Mouse (Mus musculus) thymus, postnatal 14 days (tissue): ENCODE data around the gene Tmprss11f.
"Not testable (repeated sequence)": the region's sequence is repeated elsewhere in the genome, so short reads cannot be mapped to it uniquely, and the experiment has no call there.

Experiments
- DNase-seq: peaks from one replicate; pipeline ENCODE4 v3.0.0; 2021

The Tmprss11f gene

DNA sequence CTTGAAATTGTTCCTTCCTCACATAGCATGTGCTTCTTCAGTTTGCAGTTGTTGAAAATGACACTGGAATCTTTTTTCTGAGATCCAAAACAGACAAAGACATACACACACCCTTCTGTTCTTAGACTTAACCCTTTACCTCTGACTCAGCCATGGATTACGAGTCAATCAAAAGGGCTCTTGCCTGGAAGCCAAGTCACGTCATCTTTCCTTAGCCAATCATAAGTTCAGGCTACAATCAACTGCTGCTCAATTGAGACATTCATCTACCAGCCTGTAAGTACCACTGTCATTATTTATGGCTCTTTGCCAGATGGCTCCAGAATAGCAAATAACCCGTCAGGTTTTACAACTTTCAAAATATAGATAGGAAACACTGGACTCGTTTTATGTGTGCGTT, at the start of gene Tmprss11f:
Gene Tmprss11f (minus strand): TSS at position 101 of the 400 bp plus-strand sequence.
- no peak for DNase-seq

DNA sequence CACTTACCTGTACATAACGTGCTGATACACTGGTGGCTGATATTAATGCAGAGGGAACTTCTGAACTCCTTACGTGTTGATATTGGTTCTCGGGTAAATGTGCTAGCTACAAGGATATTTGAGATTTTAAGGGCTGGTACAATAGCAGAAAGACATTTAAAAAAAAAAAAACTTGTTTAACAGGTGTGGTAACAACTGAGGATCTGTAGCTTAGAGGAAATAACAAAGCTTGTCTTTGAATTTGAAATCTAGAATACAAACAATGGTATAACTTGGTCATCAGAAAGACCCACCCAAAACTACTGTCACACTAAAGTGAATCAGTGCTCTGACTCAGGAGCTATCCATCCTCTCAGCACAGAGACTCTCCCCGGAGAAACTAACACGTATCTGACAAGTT, 44.0 kb upstream of the Tmprss11f start, which contains the start of gene Tmprss11b:
Gene Tmprss11b (minus strand): TSS at position 101 of the 400 bp plus-strand sequence.
- no peak for DNase-seq

DNA sequence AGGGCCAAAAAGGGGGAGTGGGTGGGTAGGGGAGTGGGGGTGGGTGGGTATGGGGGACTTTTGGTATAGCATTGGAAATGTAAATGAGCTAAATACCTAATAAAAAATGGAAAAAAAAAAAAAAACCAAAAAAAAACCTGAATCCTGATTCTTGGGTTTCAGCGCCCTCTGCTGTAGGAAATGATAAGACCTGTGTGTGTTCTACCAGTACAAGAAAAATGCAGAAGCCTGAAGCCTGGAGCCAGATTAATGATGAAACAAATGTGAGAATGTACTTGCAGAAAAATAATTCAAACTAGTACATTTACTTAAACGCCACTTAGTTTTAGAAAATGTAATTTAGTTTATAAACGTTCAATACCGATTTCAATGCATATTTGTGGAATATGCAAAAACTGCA, 17.0 kb upstream of the Tmprss11f start:
- not testable (repeated sequence) for DNase-seq

DNA sequence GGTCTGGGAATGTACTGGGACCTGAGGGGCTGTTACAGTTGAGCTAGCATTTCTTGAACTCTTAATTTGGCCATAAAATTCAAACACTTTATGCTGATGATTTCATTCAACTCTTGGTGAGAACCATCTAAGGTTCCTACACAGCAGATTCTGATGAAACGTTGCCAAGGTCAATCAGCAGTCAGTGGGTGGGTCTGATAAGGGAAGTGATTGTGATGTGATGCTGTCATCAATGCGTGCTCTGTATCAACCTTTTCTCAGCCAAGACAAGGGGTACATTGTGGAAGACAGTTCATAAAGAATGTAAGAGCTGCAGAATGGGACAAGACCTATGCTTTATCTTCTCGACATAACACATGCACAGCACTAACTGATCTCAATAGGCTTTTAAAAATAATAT, 8.6 kb upstream of the Tmprss11f start:
- DNase-seq, result no peak

DNA sequence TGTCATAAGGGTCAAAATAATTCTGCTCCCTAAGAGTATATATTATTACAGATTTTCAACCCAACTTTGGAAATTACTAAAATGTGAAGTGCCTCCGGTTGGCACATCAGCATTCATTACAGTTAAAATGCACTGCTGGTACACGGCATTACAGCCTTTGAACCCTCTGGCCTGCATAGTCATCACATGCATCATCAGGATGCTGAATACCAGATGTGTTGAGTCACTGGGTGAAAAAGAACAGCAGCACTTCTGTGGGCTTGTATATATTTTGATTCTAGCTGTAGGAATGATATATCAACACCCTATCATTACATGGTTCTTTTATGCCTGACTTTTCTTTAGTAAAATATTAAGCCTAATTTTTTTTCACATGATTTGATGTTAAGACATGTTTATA, 1.5 kb downstream of the Tmprss11f start:
- DNase-seq, result no peak

DNA sequence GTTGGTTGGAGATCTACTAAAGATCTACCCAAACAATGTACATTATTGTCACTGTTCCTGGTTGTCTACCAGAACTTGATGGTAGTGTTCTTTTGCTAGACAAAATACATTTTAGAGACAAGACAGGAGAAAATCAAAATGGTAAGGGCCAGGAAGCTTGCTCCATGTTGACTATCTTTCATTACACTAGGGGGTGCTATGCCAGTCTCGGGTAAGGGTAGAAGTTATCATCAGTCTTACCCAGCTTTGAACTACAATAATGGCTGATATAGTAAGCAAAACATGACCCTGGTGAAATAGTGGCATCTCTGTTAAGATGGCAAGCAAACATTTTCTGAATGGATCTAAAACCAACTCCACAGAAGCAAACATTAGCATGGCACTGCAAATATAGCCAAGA, 10.4 kb downstream of the Tmprss11f start:
- DNase-seq, result no peak

DNA sequence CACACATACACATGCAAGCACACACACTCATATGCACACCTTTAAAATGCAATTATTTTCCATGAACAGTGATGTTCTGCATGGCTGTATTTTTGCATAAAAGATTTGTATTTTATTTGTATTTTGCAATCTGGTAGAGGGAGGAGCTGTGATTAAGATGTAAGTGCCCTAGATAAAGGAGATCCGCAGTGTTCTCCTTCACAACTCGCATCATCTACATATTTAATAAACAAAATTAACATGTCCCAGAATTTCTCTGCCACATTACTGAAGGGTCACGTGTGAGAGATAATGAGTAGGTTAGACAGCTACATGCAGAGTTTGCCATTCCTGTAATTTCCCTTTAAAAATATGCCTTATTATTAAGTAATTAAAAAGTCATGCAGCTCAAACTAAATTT, 46.3 kb downstream of the Tmprss11f start:
- DNase-seq, result no peak

DNA sequence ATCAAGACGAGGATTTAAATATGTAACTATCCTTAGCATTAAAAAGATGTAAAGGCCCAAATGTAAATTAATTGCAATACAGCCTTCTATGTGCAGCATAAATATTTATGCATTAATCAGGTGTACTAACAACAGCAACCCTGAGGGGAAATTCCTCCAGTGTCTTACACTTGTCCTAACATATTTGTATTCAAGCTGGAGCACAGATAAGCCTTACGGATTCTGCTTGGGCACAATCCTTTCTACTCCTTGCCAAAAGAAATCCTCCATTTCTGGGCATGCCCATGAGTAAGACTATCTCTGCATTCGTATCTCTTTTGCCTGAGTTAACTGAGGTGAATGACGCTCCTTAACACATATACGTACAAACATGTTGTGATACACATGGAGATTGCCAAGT, 49.6 kb downstream of the Tmprss11f start:
- DNase-seq, result no peak

DNA sequence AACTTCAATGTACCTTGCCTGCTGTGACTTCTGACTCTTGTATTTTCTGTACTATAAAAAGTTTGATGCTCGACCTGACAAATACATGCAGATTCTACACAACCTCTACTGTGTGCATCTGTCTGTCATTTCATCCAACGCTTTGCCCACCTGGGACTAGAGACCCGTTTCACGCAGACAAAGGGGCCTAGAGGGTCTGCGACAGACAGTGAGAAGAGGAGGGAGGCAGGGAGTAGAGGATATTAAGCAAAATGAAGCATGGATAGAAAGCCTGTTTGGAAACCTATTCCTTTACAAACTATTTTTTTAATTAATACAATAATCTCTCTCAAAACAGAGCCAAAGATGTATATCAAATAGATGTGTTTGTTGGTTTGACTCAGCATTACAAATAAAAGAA, 50.2 kb downstream of the Tmprss11f start:
- no peak for DNase-seq

DNA sequence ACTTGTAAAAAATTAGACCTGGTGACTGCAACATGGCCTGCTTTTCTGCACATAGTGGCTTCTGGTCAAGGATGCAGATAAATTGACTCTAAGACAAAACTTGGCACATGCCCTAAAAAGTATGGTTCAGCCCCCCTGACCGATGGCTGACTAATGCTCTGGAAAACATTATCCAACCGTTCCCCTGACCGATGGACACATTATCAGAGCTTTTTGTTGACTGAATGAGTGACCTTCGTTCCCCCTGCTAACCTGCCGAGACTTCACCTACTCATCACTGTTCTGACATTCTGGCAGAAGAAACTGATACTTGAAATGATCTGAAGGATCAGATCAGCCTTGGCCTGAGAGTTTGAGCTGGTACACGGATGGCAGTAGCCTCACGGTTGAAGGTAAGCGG, 53.5 kb downstream of the Tmprss11f start:
- DNase-seq, result not testable (repeated sequence)

DNA sequence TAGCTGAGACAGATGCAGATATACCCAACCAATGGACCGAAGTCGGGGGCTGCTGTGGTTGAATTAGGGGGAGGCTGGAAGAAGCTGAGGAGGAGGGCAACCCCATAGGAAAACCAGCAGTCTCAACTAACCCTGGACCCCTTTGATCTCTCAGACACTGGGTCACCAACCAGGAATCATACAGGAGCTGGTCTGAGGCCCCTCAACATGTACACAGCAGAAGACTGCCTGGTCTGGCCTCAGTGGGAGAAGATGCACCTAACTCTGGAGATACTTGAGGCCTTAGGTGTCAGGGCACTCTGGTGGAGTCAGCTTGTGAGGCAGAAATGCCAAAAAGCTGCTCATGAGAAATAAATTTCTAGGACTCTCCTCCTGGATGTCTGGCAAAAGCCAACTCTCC, 85.5 kb downstream of the Tmprss11f start:
- no peak for DNase-seq

DNA sequence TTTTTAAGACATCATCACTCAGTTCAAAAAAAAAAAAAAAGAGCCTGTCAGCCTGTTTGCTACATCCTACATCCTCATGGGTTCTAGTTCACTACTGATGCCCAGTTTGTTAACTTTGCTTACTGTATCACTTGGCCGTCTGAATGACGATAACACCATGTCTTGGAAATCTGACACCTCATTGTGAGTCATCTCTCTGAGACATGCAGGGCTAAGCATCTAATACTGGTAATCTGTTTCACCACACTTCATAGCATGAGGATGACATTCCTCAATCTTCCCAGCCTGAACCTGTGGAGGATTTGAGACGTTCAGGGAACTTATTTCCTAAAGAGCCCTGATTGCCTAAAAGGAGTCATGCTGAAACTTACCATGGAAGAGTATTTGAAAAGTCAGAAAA, 91.6 kb downstream of the Tmprss11f start:
- no peak for DNase-seq

DNA sequence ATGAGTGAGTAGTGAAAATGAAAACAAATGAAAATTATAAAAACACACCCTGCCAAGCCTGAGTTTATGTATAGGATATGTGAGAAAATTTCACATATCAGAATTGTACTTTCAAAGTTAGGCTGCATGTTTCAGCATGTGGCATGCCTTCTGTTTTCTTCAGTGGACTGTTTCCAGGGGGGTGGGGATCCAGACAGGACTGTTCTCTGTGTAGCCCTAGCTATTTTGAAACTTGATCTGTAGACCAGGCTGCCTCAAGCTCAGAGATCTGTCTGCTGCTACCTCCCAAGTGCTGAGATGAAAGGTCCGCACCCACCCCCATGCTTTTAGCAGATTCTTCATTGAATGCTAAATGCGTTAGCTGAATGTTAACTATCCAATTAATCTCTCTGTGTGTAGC, 103.5 kb downstream of the Tmprss11f start:
- no peak for DNase-seq

DNA sequence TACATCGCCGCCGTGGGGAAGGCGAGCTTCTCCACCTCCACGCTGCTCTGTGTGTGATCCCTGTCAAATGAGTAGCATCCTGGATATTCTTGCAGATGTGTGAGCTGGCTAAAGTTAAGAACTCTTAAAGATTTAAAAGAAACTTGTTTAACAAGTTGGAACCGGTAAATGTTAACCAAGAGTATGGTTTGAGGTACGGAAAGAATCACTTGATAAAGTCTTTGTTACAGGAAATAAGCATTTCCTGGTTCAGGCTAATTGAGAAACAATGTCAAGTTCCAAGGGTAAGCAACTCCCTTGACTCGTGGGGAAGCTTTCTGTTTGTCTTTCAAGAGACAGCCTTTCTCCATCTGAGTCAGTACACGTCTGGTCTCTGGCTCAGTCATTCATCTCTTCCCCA, 113.7 kb downstream of the Tmprss11f start, which contains the start of gene Tmprss11g:
Gene Tmprss11g (minus strand): TSS at position 101 of the 400 bp plus-strand sequence.
- DNase-seq, result no peak

DNA sequence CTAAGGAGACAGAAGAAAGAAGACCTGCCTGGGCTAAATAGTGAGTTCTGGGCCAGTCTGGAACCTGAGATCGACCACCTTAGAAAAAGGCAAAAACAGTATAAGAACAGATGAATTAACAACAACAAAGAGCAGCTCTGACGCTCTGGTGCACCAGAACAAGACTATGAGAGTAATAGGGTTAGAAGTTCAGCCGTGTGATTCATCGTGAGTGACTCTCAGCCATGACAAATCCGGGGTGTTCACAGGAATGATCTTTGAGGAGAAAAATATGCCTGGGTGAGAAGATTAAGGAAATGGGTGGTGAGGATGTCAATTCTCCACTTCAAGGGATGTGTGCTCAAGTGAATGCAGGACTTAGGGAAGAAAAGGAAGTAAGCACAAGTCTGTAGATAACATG, 120.7 kb downstream of the Tmprss11f start:
- DNase-seq, result no peak

DNA sequence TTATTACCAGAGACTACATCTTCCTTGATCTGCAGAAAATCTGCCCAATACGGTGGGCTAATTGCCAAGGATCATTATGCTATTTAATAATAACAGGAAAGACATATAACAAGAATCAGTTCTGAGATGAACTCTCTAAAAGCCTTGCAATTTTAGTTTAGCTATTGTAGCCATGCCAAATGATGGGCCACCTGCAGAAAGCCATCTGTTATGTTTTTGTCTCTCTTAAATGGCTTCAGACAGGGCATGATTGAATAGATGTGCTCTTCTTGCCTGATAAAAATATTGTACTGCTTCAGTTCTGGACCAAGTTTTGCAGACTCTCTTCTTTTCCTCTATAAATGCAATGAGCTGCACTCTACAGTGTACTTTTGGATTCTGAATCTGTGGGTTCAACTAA, 138.8 kb downstream of the Tmprss11f start:
- no peak for DNase-seq

DNA sequence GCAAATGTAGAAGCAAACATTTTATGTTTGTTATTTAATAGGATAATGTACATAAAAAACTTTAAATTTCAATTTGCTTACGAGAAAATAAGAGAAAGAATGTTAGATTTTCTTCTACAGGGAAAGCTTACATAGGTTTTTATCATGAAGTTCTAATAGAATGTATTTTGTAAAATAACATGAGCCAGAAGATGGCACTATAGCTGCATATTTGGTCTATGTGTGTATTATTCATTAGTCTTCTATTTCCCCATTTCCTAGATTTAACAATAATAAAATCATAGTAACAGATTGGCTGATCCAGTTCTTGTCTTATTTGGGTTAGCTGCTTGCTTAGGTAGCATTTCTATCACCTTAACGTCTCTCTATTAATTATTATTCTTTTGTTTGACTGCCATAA, 149.7 kb downstream of the Tmprss11f start:
- DNase-seq, result no peak

DNA sequence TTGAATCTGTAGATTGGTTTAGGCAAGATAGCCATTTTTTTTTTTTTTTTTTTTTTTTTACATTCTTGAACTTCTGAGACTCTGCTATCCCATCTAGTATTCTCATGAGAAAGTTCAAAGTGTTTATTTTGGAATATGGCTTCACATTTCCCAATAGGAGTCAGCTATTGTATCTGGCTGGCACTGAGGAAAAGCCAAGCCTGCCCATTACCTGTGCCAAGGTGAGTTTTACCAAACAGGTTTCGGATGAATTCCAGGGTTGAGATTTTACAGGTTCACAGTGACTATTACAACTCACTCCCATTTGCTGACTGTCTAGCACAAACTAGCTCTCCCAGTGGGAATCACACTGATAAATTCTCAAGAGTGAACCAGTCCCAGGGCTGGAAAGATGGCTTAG, 150.2 kb downstream of the Tmprss11f start:
- no peak for DNase-seq

DNA sequence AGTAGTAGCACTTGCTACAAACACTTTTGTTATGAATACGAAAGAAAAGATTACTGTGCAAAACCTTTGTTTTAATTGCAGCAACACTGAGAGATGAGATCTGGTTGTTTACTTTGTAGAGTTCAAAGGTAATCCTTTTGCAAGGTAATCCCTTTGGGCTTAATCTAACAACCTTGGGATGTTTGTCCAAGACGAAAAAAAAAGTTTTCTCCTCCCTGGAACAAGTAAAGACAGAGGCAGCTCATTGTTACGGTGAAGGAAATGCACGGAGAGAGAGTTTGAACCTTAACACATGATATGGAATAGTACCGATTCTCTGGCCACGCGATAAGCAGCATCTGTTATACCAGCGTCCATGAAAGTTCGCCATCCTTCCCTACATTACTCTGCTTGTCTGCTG, 158.4 kb downstream of the Tmprss11f start:
- no peak for DNase-seq
